ENCODE assay signal across 27 mouse cellular contexts in the genomic region with DNA sequence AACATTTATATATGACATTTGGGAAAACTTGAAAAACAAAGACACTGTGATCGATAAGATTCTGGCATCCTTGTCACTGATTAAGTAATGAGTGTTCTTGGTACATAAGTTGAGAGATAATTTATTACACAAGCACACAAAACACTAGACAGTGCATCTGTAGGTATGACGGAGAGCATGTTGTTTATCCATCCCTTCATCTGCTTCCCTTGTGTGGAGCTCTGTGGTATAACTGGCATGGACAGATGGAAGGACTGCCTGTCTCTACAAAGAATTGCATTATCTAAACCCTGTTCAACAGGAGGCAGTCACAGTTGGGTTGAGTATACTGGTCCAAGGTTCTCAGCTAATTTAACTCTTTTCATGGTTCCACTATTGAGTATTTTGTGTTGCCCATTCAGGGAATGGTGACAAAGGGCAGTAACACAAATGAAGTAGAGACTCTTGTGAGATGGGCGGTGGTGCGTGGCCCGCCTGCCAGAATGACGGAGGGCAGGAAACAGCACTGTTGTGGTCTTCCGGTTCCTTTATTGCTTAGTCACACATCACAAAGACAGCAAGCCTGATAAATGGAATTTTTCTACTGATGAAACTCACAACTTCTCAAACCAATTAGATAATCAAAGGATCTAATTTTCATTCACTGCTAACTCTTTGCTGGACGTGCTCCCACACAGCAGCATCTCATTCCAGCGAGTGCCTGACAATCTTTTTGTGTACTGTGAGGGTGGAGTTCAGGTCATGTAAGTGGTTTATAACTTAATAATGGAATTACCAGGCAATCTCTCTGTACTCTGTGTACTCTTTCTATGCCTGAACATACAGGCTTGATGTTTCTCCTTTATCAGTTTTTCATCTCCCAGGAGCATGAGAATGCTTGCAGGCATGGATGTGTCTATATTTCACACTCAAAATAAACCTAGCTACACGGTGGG. TPM values are rescaled to one million over a fixed set of nuclear protein-coding genes. Genes with fewer than 3 reads are reported as not detected.
DNase-seq lines count a peak whose midpoint lies in the region; ATAC-seq and TF ChIP-seq lines count a peak whose summit lies in the region.
"Had no signal": no experiment of that assay in that cellular context is flagged by ENCODE, and none has a peak within 500 bp of the region (broad histone marks: within the 10 kb centered on the region; RNA-seq: fewer than 3 reads in every experiment).

No protein-coding gene starts in this region.

- no peak overlapping the region for H3K4me2 ChIP-seq in intestine, embryonic 15.5 days (replicated peaks)
- no peak overlapping the region for H3K4me2 ChIP-seq in intestine, postnatal 0 days (replicated peaks; ENCODE audit: low read depth)
- H3K4me2 ChIP-seq: hindbrain, embryonic 15.5 days; kidney, embryonic 15.5 days had no signal

- H3K4me3 ChIP-seq in intestine, embryonic 15.5 days (replicated peaks) = no peak overlapping the region
- H3K4me3 ChIP-seq in intestine, postnatal 0 days (ENCODE audit: low read depth, low read length) = no peak overlapping the region
- H3K4me3 ChIP-seq in megakaryocyte, embryonic 14.5 days (replicated peaks) = peak overlapping the region; percentile 76
- H3K4me3 ChIP-seq: heart, embryonic 10.5 days; hindbrain, embryonic 15.5 days; kidney, embryonic 15.5 days had no signal

- ATAC-seq in intestine, embryonic 15.5 days = peak; percentile 76
- no peak for ATAC-seq in intestine, postnatal 0 days
- ATAC-seq in hematopoietic stem cell, adult 5-6 weeks (replicated peaks in 1 of 2; ENCODE audit: insufficient read depth in 1 of 2, low FRiP score in 2 of 2, low TSS enrichment in 1 of 2, low read depth in 1 of 2, poor library complexity in 2 of 2, severe bottlenecking in 2 of 2) = peak; percentile 90
- ATAC-seq: forebrain, embryonic 14.5 days; liver, postnatal 0 days; midbrain, embryonic 16.5 days; Patski had no signal

- H3K36me3 ChIP-seq in intestine, embryonic 15.5 days = no peaks in the 10 kb centered on the region
- H3K36me3 ChIP-seq in intestine, postnatal 0 days (ENCODE audit: control insufficient read depth, insufficient read depth) = no peaks in the 10 kb centered on the region
- no peaks in the 10 kb centered on the region for H3K36me3 ChIP-seq in megakaryocyte, embryonic 14.5 days (replicated peaks; ENCODE audit: low read length)
- H3K36me3 ChIP-seq: heart, embryonic 10.5 days; hindbrain, embryonic 15.5 days; kidney, embryonic 15.5 days had no signal

- no peaks in the 10 kb centered on the region for H3K9me3 ChIP-seq in intestine, embryonic 15.5 days
- no peaks in the 10 kb centered on the region for H3K9me3 ChIP-seq in intestine, postnatal 0 days (ENCODE audit: control insufficient read depth)
- H3K9me3 ChIP-seq in megakaryocyte, embryonic 14.5 days = peaks cover 10% of the 10 kb centered on the region
- H3K9me3 ChIP-seq: heart, embryonic 10.5 days; hindbrain, embryonic 15.5 days; kidney, embryonic 15.5 days had no signal

- no peak overlapping the region for H3K9ac ChIP-seq in intestine, embryonic 15.5 days
- no peak overlapping the region for H3K9ac ChIP-seq in intestine, postnatal 0 days (ENCODE audit: low read depth, low read length)
- H3K9ac ChIP-seq: hindbrain, embryonic 15.5 days; kidney, embryonic 15.5 days; liver, postnatal 0 days had no signal

- no peak overlapping the region for H3K27ac ChIP-seq in intestine, embryonic 15.5 days
- no peak overlapping the region for H3K27ac ChIP-seq in intestine, postnatal 0 days (ENCODE audit: low read depth, low read length)
- H3K27ac ChIP-seq: heart, embryonic 10.5 days; hindbrain, embryonic 15.5 days; kidney, embryonic 15.5 days had no signal

- peak; percentile 10 to 12 for DNase-seq in B cell, adult 2 months
- no peak for DNase-seq in heart, adult 18-20 months
- DNase-seq in gastrocnemius, postnatal 25 days = no peak
- no peak for DNase-seq in left cerebral cortex, postnatal 4 days
- DNase-seq: adrenal gland, adult 2 months; cerebellum, adult 2 months; cerebellum, postnatal 25 days; gastrocnemius, postnatal 14 days; heart, postnatal 4 days; kidney, adult 11 months; kidney, postnatal 36 days; liver; liver, postnatal 0 days; lung, postnatal 10 days; right cerebral cortex, postnatal 4 days; thymus, adult 18-20 months; thymus, postnatal 4 days had no signal

- H3K4me1 ChIP-seq in intestine, embryonic 15.5 days (replicated peaks) = peaks cover 2% of the 10 kb centered on the region; the same call in 1 of the 2 replicates
- no peaks in the 10 kb centered on the region for H3K4me1 ChIP-seq in intestine, postnatal 0 days (replicated peaks; ENCODE audit: control insufficient read depth, insufficient read depth, low read length)
- peaks cover 44% of the 10 kb centered on the region for H3K4me1 ChIP-seq in megakaryocyte, embryonic 14.5 days
- H3K4me1 ChIP-seq: hindbrain, embryonic 15.5 days had no signal

- 64% methylated on average over 10 of the region's 10 CpGs for WGBS in intestine, embryonic 15.5 days
- 60% methylated on average over 10 of the region's 10 CpGs for WGBS in intestine, postnatal 0 days

- no peaks in the 10 kb centered on the region for H3K27me3 ChIP-seq in intestine, embryonic 15.5 days (replicated peaks)
- H3K27me3 ChIP-seq in intestine, postnatal 0 days (replicated peaks; ENCODE audit: control insufficient read depth, insufficient read depth, low read length) = no peaks in the 10 kb centered on the region
- H3K27me3 ChIP-seq in megakaryocyte, embryonic 14.5 days (replicated peaks) = peaks cover 4% of the 10 kb centered on the region
- H3K27me3 ChIP-seq: hindbrain, embryonic 15.5 days; kidney, embryonic 15.5 days; Patski had no signal

- no peak for TF ChIP-seq CTCF in intestine, postnatal 0 days (IDR thresholded peaks at IDR 0.05; ENCODE audit: low read depth)

- intact Hi-C loops in left cerebral cortex, postnatal 4 days (cut with DNase I) = no loop called here

RNA-seq across cellular contexts. Expression of a gene that starts 14.0 kb away (rescaled TPM):
- 14.7 and 15.3 TPM in 2 replicates for polyA plus RNA-seq in intestine, embryonic 15.5 days (2015; fragmentation: Nextera tagmentation; extraction: Ambion mirVana)
- polyA plus RNA-seq in intestine, postnatal 0 days (2015; fragmentation: Nextera tagmentation; extraction: Ambion mirVana) = 5.1 and 5.4 TPM in 2 replicates
- total RNA-seq in hematopoietic stem cell, adult 5-6 weeks (2017) = 0.84 and 1.0 TPM in 2 replicates
- not detected in 2 replicates for polyA plus RNA-seq in megakaryocyte, embryonic 14.5 days (2012; ENCODE audit: insufficient read depth, low replicate concordance)
- total RNA-seq in heart, adult 18-20 months (2021) = 1 to 10 TPM; 2.2 to 2.3 TPM
- 1 to 10 TPM in 1 of 2 experiments, under 1 TPM in 1; 1.00 to 1.6 TPM for total RNA-seq in gastrocnemius, postnatal 25 days (2021)
- total RNA-seq in left cerebral cortex, postnatal 4 days (2021) = 1 to 10 TPM; 4.7 to 5.0 TPM
- polyA plus RNA-seq: Patski had no signal

Comparison
In these comparisons a context has a peak if more than half of its experiments do, and no peak if none do; other contexts are left out.
1. DNase-seq: peak in B cell, adult 2 months (2 of 2); none in heart, adult 18-20 months (0 of 2), gastrocnemius, postnatal 25 days (single experiment) and left cerebral cortex, postnatal 4 days (single experiment).